Mouse (Mus musculus): ENCODE results near the gene Mettl3.

DNA sequence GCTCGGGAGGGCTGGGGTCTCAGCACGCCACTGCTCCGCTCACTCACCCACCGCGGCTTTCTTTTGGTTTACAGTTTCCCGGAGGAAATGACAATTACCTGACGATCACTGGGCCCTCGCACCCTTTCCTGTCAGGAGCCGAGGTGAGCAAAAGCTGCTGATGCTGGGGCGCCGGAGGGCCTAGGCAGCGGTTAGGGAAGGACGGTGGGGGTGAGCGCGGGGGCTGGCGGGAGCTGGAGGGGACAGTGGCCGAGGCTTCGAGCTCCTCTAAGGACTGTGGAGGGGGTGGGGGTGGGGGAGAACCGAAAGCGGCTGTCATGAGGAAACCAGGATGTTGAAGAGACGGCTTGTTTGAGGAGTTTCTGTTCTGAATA lies 25.2 kb downstream of the Mettl3 start:
- TF ChIP-seq CTCF (IDR thresholded peaks at IDR 0.05; ENCODE audit: borderline replicate concordance, insufficient read depth, low read depth, low read length) (no peak), POLR2A (IDR thresholded peaks at IDR 0.05; ENCODE audit: borderline replicate concordance, insufficient read depth, low read length) (no peak)

Measured in cerebellum, adult 2 months (tissue).